Comparison of ENCODE assay signal across 7 mouse cellular contexts in genomic region chr7:116333713-116334668, GRCm38 (mm10). TPM values are rescaled to one million over a fixed set of nuclear protein-coding genes. Genes with fewer than 3 reads are reported as not detected.
DNase-seq lines count a peak whose midpoint lies in the region; ATAC-seq and TF ChIP-seq lines count a peak whose summit lies in the region.

Gene Rps13, minus strand, starts transcription at chr7:116334195.

- peaks cover 22% of the 10 kb centered on the region for H3K36me3 ChIP-seq in intestine, postnatal 0 days (ENCODE audit: control insufficient read depth, insufficient read depth)
- peaks cover 33% of the 10 kb centered on the region for H3K36me3 ChIP-seq in midbrain, embryonic 12.5 days
- H3K36me3 ChIP-seq in small intestine, adult 2 months (ENCODE audit: control insufficient read depth, insufficient read depth, low read length): peaks cover 32% of the 10 kb centered on the region

- DNase-seq in adrenal gland, adult 8-10 months: peak; percentile 96
- DNase-seq in embryo, embryonic 9.5 days (ENCODE audit: extremely low spot score): peak; percentile 96
- peak; percentile 33 for DNase-seq in gonadal fat pad, adult 2 months (ENCODE audit: low read depth)
- DNase-seq in left cerebral cortex, postnatal 4 days: peak; percentile 98

- peak within 1 kb of the TSS; percentile 76 for H3K27ac ChIP-seq in intestine, postnatal 0 days (ENCODE audit: low read depth, low read length)
- H3K27ac ChIP-seq in midbrain, embryonic 12.5 days (replicated peaks): peak within 1 kb of the TSS; percentile 74
- H3K27ac ChIP-seq in small intestine, adult 2 months (ENCODE audit: insufficient read depth, low read depth, low read length): peak within 1 kb of the TSS; percentile 39

- peak within 1 kb of the TSS; percentile 82 for H3K4me2 ChIP-seq in intestine, postnatal 0 days (replicated peaks; ENCODE audit: low read depth)
- peak within 1 kb of the TSS; percentile 83 for H3K4me2 ChIP-seq in midbrain, embryonic 12.5 days (replicated peaks)

- TF ChIP-seq CTCF in intestine, postnatal 0 days (IDR thresholded peaks at IDR 0.05; ENCODE audit: low read depth): no peak
- no peak for TF ChIP-seq CTCF in small intestine, adult 2 months (IDR thresholded peaks at IDR 0.05; ENCODE audit: extremely low read depth, insufficient read length, insufficient replicate concordance, low read depth, low read length)

- peak within 1 kb of the TSS; percentile 81 for H3K4me3 ChIP-seq in intestine, postnatal 0 days (ENCODE audit: low read depth, low read length)
- peak within 1 kb of the TSS; percentile 93 for H3K4me3 ChIP-seq in midbrain, embryonic 12.5 days
- peak within 1 kb of the TSS; percentile 82 for H3K4me3 ChIP-seq in small intestine, adult 2 months (ENCODE audit: low read depth, low read length)

- no peaks in the 10 kb centered on the region for H3K27me3 ChIP-seq in intestine, postnatal 0 days (replicated peaks; ENCODE audit: control insufficient read depth, insufficient read depth, low read length)
- H3K27me3 ChIP-seq in midbrain, embryonic 12.5 days: no peaks in the 10 kb centered on the region
- no peaks in the 10 kb centered on the region for H3K27me3 ChIP-seq in small intestine, adult 2 months (ENCODE audit: control insufficient read depth, insufficient read depth, low read length)

- peaks cover 5% of the 10 kb centered on the region; the same call in 1 of the 2 replicates for H3K4me1 ChIP-seq in intestine, postnatal 0 days (replicated peaks; ENCODE audit: control insufficient read depth, insufficient read depth, low read length)
- H3K4me1 ChIP-seq in midbrain, embryonic 12.5 days: peaks cover 11% of the 10 kb centered on the region
- peaks cover 1% of the 10 kb centered on the region; the same call in 1 of the 2 replicates for H3K4me1 ChIP-seq in small intestine, adult 2 months (ENCODE audit: control insufficient read depth, insufficient read depth, insufficient read length, low read length)

- peak within 1 kb of the TSS; percentile 88 for H3K9ac ChIP-seq in intestine, postnatal 0 days (ENCODE audit: low read depth, low read length)
- H3K9ac ChIP-seq in midbrain, embryonic 12.5 days (replicated peaks): peak within 1 kb of the TSS; percentile 96

- ATAC-seq in intestine, postnatal 0 days: peak; percentile 94
- ATAC-seq in midbrain, embryonic 12.5 days (ENCODE audit: low FRiP score, low read depth): peak; percentile 99

- whole genome bisulfite sequencing in intestine, postnatal 0 days: under 1% methylated on average over 77 of the region's 78 CpGs
- WGBS in midbrain, embryonic 12.5 days: under 1% methylated on average over 78 of the region's 78 CpGs
- WGBS in small intestine, adult 2 months: under 1% methylated on average over 78 of the region's 78 CpGs

- intact Hi-C loops in left cerebral cortex, postnatal 4 days (cut with DNase I): loop anchor here (10.0 kb wide), 1 partner anchor 181 kb away; no protein-coding TSS in a partner anchor

- H3K9me3 ChIP-seq in intestine, postnatal 0 days (ENCODE audit: control insufficient read depth): no peaks in the 10 kb centered on the region
- no peaks in the 10 kb centered on the region for H3K9me3 ChIP-seq in midbrain, embryonic 12.5 days

- peak; percentile 89 for TF ChIP-seq POLR2A in small intestine, adult 2 months (IDR thresholded peaks at IDR 0.05; ENCODE audit: low read depth, low read length)

RNA-seq across cellular contexts. Expression of gene Rps13, which starts in this region (rescaled TPM):
- total RNA-seq in adrenal gland, adult 8-10 months (2022): 100 to 1,000 TPM; 356 to 474 (median 418) TPM
- 83.9 and 99.3 TPM in 2 replicates for polyA plus RNA-seq in gonadal fat pad, adult 2 months (2012; rRNA removed)
- 471 and 493 TPM in 2 replicates for polyA plus RNA-seq in intestine, postnatal 0 days (2015; fragmentation: Nextera tagmentation; extraction: Ambion mirVana)
- total RNA-seq in left cerebral cortex, postnatal 4 days (2021): 100 to 1,000 TPM; 355 to 388 TPM
- 605 and 651 TPM in 2 replicates for polyA plus RNA-seq in midbrain, embryonic 12.5 days (2016; fragmentation: Nextera tagmentation; extraction: Ambion mirVana)
- polyA plus RNA-seq in small intestine, adult 2 months (2012; rRNA removed): 15.1 and 40.2 TPM in 2 replicates

Comparison
In these comparisons a context has a peak if more than half of its experiments do, and no peak if none do; other contexts are left out.
1. Peak in every context shown above with its lines: DNase-seq, ATAC-seq, H3K4me3 ChIP-seq and H3K27ac ChIP-seq.
2. DNase-seq: peak in every context shown above with its lines; median percentile 98 in left cerebral cortex, postnatal 4 days; 96 in adrenal gland, adult 8-10 months; 96 in embryo, embryonic 9.5 days; 33 in gonadal fat pad, adult 2 months.